ENCODE assay signal across 8 mouse cellular contexts in the genomic region with DNA sequence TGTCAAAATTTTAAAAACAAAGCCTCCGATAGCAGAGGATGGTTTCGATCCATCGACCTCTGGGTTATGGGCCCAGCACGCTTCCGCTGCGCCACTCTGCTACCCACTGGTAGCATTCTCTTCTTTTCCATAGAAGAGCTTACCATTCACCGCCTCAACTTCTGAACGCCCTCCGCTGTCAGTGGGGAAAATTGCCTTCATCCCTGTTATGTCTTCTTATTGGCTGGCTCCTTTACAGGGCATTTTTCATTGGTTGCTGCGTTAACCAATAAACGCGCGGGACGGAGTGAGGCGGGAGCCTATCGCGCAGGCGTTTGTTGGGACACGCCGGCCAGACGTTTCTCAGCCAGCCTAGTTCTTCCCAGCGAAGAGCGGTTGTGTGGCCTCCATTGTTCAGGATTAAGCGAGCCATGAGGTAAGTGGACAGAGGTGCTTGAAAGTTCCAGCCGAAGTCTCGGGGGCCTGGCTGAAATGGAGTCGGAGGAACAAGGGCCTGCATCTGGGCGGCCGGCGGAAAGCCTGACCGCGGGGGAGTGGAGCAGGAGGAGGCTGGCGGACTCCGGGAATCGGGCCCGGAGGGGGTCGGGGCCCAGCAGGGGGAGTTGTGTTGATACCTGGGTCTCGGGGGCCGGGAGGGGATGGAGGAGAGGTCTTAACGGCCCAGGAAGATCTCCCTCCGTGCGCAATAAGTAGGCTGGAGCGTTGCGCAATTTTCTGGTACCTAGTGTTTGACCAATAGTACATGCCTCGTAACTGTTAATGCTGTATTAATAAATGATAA. TPM values are rescaled to one million over a fixed set of nuclear protein-coding genes. Genes with fewer than 3 reads are reported as not detected.
DNase-seq lines count a peak whose midpoint lies in the region; ATAC-seq and TF ChIP-seq lines count a peak whose summit lies in the region.

TSS of gene Ilf2 (plus strand) at position 296 of the 781 bp plus-strand sequence.

- H3K9me3 ChIP-seq in forebrain, embryonic 10.5 days = no peaks in the 10 kb centered on the region; the same call in 1 of the 2 replicates
- no peaks in the 10 kb centered on the region for H3K9me3 ChIP-seq in heart, embryonic 15.5 days (replicated peaks)
- H3K9me3 ChIP-seq in liver, embryonic 14.5 days (ENCODE audit: control insufficient read depth, low read length) = no peaks in the 10 kb centered on the region
- H3K9me3 ChIP-seq in neural tube, embryonic 11.5 days (ENCODE audit: control insufficient read depth, low read length) = no peaks in the 10 kb centered on the region
- H3K9me3 ChIP-seq in stomach, postnatal 0 days (ENCODE audit: control insufficient read depth, low read length) = no peaks in the 10 kb centered on the region

- peaks cover 40% of the 10 kb centered on the region for H3K36me3 ChIP-seq in forebrain, embryonic 10.5 days (replicated peaks)
- peaks cover 27% of the 10 kb centered on the region for H3K36me3 ChIP-seq in heart, embryonic 15.5 days
- peaks cover 23% of the 10 kb centered on the region for H3K36me3 ChIP-seq in liver, embryonic 14.5 days (replicated peaks; ENCODE audit: control insufficient read depth, insufficient read depth, low read depth)
- peaks cover 18% of the 10 kb centered on the region for H3K36me3 ChIP-seq in neural tube, embryonic 11.5 days (ENCODE audit: control insufficient read depth, insufficient read depth, low read length)
- H3K36me3 ChIP-seq in stomach, postnatal 0 days (ENCODE audit: control insufficient read depth, insufficient read depth, low read length) = peaks cover 9% of the 10 kb centered on the region

- DNase-seq in CD8-positive naive resting alpha-beta T cell, adult 2 months (ENCODE audit: low read depth in 2 of 2, low spot score in 2 of 2) = peak; percentile 93 to 94
- peak; percentile 94 for DNase-seq in c-Kit-positive CD71-negative TER-119-negative erythroid progenitor cells, embryonic 14.5 days (ENCODE audit: low read depth)
- DNase-seq in forebrain, embryonic 10.5 days (ENCODE audit: extremely low spot score, low spot score) = peak; percentile 97
- DNase-seq in kidney, postnatal 25 days = peak; percentile 94 to 98
- peak; percentile 96 to 98 (median 97) for DNase-seq in liver, embryonic 14.5 days (ENCODE audit: low read depth in 3 of 3, low spot score in 3 of 3)
- DNase-seq in neural tube, embryonic 11.5 days (ENCODE audit: low spot score) = peak; percentile 97
- peak; percentile 95 for DNase-seq in stomach, postnatal 0 days (ENCODE audit: low spot score)

- peak; percentile 54 for TF ChIP-seq EP300 in liver, embryonic 14.5 days (IDR thresholded peaks at IDR 0.05; ENCODE audit: low read depth)
- TF ChIP-seq EP300 in stomach, postnatal 0 days (optimal IDR thresholded peaks at IDR 0.05) = peak; percentile 95

- H3K27me3 ChIP-seq in forebrain, embryonic 10.5 days (ENCODE audit: poor library complexity, severe bottlenecking) = no peaks in the 10 kb centered on the region
- no peaks in the 10 kb centered on the region for H3K27me3 ChIP-seq in heart, embryonic 15.5 days
- no peaks in the 10 kb centered on the region for H3K27me3 ChIP-seq in liver, embryonic 14.5 days (ENCODE audit: control insufficient read depth, insufficient read depth, low read length)
- H3K27me3 ChIP-seq in neural tube, embryonic 11.5 days (ENCODE audit: control insufficient read depth, insufficient read depth, low read length) = no peaks in the 10 kb centered on the region
- H3K27me3 ChIP-seq in stomach, postnatal 0 days (ENCODE audit: control insufficient read depth, insufficient read depth, low read length) = no peaks in the 10 kb centered on the region

- peak within 1 kb of the TSS; percentile 89 for H3K9ac ChIP-seq in heart, embryonic 15.5 days
- H3K9ac ChIP-seq in liver, embryonic 14.5 days (replicated peaks) = peak within 1 kb of the TSS; percentile 88
- peak within 1 kb of the TSS; percentile 95 for H3K9ac ChIP-seq in neural tube, embryonic 11.5 days (ENCODE audit: low read length)
- peak within 1 kb of the TSS; percentile 83 for H3K9ac ChIP-seq in stomach, postnatal 0 days (ENCODE audit: low read length)

- peak within 1 kb of the TSS; percentile 91 for H3K4me3 ChIP-seq in forebrain, embryonic 10.5 days
- H3K4me3 ChIP-seq in heart, embryonic 15.5 days = peak within 1 kb of the TSS; percentile 86
- H3K4me3 ChIP-seq in liver, embryonic 14.5 days (ENCODE audit: insufficient read depth in 1 of 2, low read depth in 2 of 2, low read length in 2 of 2) = peak within 1 kb of the TSS; percentile 83 to 99
- peak within 1 kb of the TSS; percentile 84 for H3K4me3 ChIP-seq in neural tube, embryonic 11.5 days (ENCODE audit: low read depth, low read length)
- peak within 1 kb of the TSS; percentile 74 for H3K4me3 ChIP-seq in stomach, postnatal 0 days (ENCODE audit: low read depth, low read length)

- under 1% methylated on average over 45 of the region's 45 CpGs for WGBS in forebrain, embryonic 10.5 days
- WGBS in heart, embryonic 15.5 days = under 1% methylated on average over 45 of the region's 45 CpGs
- WGBS in liver, embryonic 14.5 days (ENCODE audit: insufficient replicate concordance) = under 1% methylated on average over 45 of the region's 45 CpGs
- WGBS in neural tube, embryonic 11.5 days = under 1% methylated on average over 45 of the region's 45 CpGs
- under 1% methylated on average over 45 of the region's 45 CpGs for WGBS in stomach, postnatal 0 days

- ATAC-seq in heart, embryonic 15.5 days (replicated peaks; ENCODE audit: insufficient number of reproducible peaks, insufficient read depth, low FRiP score, low read depth) = peak; percentile 99
- ATAC-seq in liver, embryonic 14.5 days (ENCODE audit: insufficient read depth) = peak; percentile 99
- ATAC-seq in neural tube, embryonic 11.5 days (ENCODE audit: insufficient read depth, low FRiP score, low TSS enrichment) = peak; percentile 99
- peak; percentile 99 for ATAC-seq in stomach, postnatal 0 days (ENCODE audit: low FRiP score, low TSS enrichment)

- TF ChIP-seq CTCF in liver, embryonic 14.5 days (IDR thresholded peaks at IDR 0.05; ENCODE audit: low read depth) = peak; percentile 73
- TF ChIP-seq CTCF in stomach, postnatal 0 days (IDR thresholded peaks at IDR 0.05; ENCODE audit: low read depth) = peak; percentile 68

- H3K27ac ChIP-seq in forebrain, embryonic 10.5 days = peak within 1 kb of the TSS; percentile 99
- peak within 1 kb of the TSS; percentile 95 for H3K27ac ChIP-seq in heart, embryonic 15.5 days
- peak within 1 kb of the TSS; percentile 14 for H3K27ac ChIP-seq in liver, embryonic 14.5 days
- H3K27ac ChIP-seq in neural tube, embryonic 11.5 days (ENCODE audit: low read depth, low read length) = peak within 1 kb of the TSS; percentile 93
- H3K27ac ChIP-seq in stomach, postnatal 0 days (replicated peaks) = peak within 1 kb of the TSS; percentile 90

- H3K4me2 ChIP-seq in heart, embryonic 15.5 days = peak within 1 kb of the TSS; percentile 66
- peak within 1 kb of the TSS; percentile 79 for H3K4me2 ChIP-seq in liver, embryonic 14.5 days (ENCODE audit: low read depth)
- H3K4me2 ChIP-seq in neural tube, embryonic 11.5 days (ENCODE audit: low read depth) = peak within 1 kb of the TSS; percentile 42
- H3K4me2 ChIP-seq in stomach, postnatal 0 days (replicated peaks; ENCODE audit: low read depth) = peak within 1 kb of the TSS; percentile 58

- H3K4me1 ChIP-seq in forebrain, embryonic 10.5 days = peaks cover 10% of the 10 kb centered on the region
- peaks cover 9% of the 10 kb centered on the region for H3K4me1 ChIP-seq in heart, embryonic 15.5 days (replicated peaks)
- peaks cover 7 to 9% of the 10 kb centered on the region in 2 experiments for H3K4me1 ChIP-seq in liver, embryonic 14.5 days (replicated peaks; ENCODE audit: control insufficient read depth in 2 of 2, insufficient read depth in 2 of 2, low read length in 1 of 2)
- H3K4me1 ChIP-seq in neural tube, embryonic 11.5 days (ENCODE audit: control insufficient read depth, insufficient read depth, low read length) = peaks cover 4% of the 10 kb centered on the region
- H3K4me1 ChIP-seq in stomach, postnatal 0 days (replicated peaks; ENCODE audit: control insufficient read depth, insufficient read depth) = no peaks in the 10 kb centered on the region

RNA-seq across cellular contexts. Expression of gene Ilf2, which starts in this region (rescaled TPM):
- polyA plus RNA-seq in forebrain, embryonic 10.5 days (2016; fragmentation: Nextera tagmentation; extraction: Ambion mirVana) = 344 and 355 TPM in 2 replicates
- polyA plus RNA-seq in heart, embryonic 15.5 days (2015; fragmentation: Nextera tagmentation; extraction: Ambion mirVana) = 97.3 and 108 TPM in 2 replicates
- polyA plus RNA-seq in liver, embryonic 14.5 days (2012; rRNA removed) = 23.3 and 34.5 TPM in 2 replicates
- 46.5 and 48.9 TPM in 2 replicates for polyA plus RNA-seq in liver, embryonic 14.5 days (2014; fragmentation: Nextera tagmentation; extraction: Ambion mirVana)
- polyA plus RNA-seq in neural tube, embryonic 11.5 days (2014; fragmentation: Nextera tagmentation; extraction: Ambion mirVana) = 333 and 341 TPM in 2 replicates
- polyA plus RNA-seq in stomach, postnatal 0 days (2015; fragmentation: Nextera tagmentation; extraction: Ambion mirVana) = 55.9 and 57.6 TPM in 2 replicates

Comparison
In these comparisons a context has a peak if more than half of its experiments do, and no peak if none do; other contexts are left out.
1. Peak in every context shown above with its lines: DNase-seq, ATAC-seq, H3K4me3 ChIP-seq and H3K27ac ChIP-seq.
2. H3K27ac ChIP-seq: peak in every context shown above with its lines; median percentile 99 in forebrain, embryonic 10.5 days; 95 in heart, embryonic 15.5 days; 93 in neural tube, embryonic 11.5 days; 90 in stomach, postnatal 0 days; 14 in liver, embryonic 14.5 days.